Mouse (Mus musculus): Measurements from ENCODE around the gene Cep89. TPM values are rescaled to one million over a fixed set of nuclear protein-coding genes. Genes with fewer than 3 reads are reported as not detected.

Gene Cep89
- polyA plus RNA-seq, 1 experiment from 2014 or later, result 37.3 TPM

GRCm38 (mm10) chr7:35365161-35365910 is 31.5 kb upstream of the Cep89 start:
- H3K27ac ChIP-seq (replicated peaks), result no peak overlapping the region; the same call in 1 of the 2 replicates
- no peak for ATAC-seq (ENCODE audit: extremely low read depth, insufficient number of reproducible peaks, low FRiP score, low TSS enrichment)
- H3K9ac ChIP-seq, result no peak overlapping the region
- no peak overlapping the region for H3K4me3 ChIP-seq
- no peaks in the 10 kb centered on the region; the same call in 1 of the 2 replicates for H3K9me3 ChIP-seq
- H3K4me1 ChIP-seq, result peaks cover 24% of the 10 kb centered on the region
- no peaks in the 10 kb centered on the region for H3K27me3 ChIP-seq (replicated peaks)
- WGBS, result 58% methylated on average over 12 of the region's 12 CpGs
- H3K4me2 ChIP-seq, result no peak overlapping the region
- peaks cover 4% of the 10 kb centered on the region; the same call in 1 of the 2 replicates for H3K36me3 ChIP-seq

GRCm38 (mm10) chr7:35371096-35371495 is 25.7 kb upstream of the Cep89 start:
- H3K4me3 ChIP-seq, result no peak overlapping the region
- ATAC-seq (ENCODE audit: extremely low read depth, insufficient number of reproducible peaks, low FRiP score, low TSS enrichment), result no peak
- WGBS, result 74% methylated on average over 14 of the region's 14 CpGs
- peaks cover 4% of the 10 kb centered on the region; the same call in 1 of the 2 replicates for H3K36me3 ChIP-seq
- H3K27ac ChIP-seq (replicated peaks), result no peak overlapping the region
- no peaks in the 10 kb centered on the region for H3K27me3 ChIP-seq (replicated peaks)
- H3K9ac ChIP-seq, result no peak overlapping the region
- H3K4me1 ChIP-seq, result peaks cover 13% of the 10 kb centered on the region
- H3K9me3 ChIP-seq, result no peaks in the 10 kb centered on the region; the same call in 1 of the 2 replicates
- no peak overlapping the region for H3K4me2 ChIP-seq

- WGBS, result 77% methylated on average over 14 of the region's 14 CpGs
- no peak overlapping the region for H3K4me2 ChIP-seq
- ATAC-seq (ENCODE audit: extremely low read depth, insufficient number of reproducible peaks, low FRiP score, low TSS enrichment), result no peak
- no peak overlapping the region for H3K9ac ChIP-seq
- no peaks in the 10 kb centered on the region for H3K36me3 ChIP-seq
- H3K4me3 ChIP-seq, result no peak overlapping the region
- no peaks in the 10 kb centered on the region for H3K27me3 ChIP-seq (replicated peaks)
- no peaks in the 10 kb centered on the region for H3K9me3 ChIP-seq
- no peak overlapping the region; the same call in 1 of the 2 replicates for H3K27ac ChIP-seq (replicated peaks)
- peaks cover 13% of the 10 kb centered on the region for H3K4me1 ChIP-seq
Observed at GRCm38 (mm10) chr7:35372483-35373017, 24.3 kb upstream of the Cep89 start.

GRCm38 (mm10) chr7:35373146-35373989 is 23.5 kb upstream of the Cep89 start:
- no peaks in the 10 kb centered on the region for H3K27me3 ChIP-seq (replicated peaks)
- whole genome bisulfite sequencing, result 52% methylated on average over 16 of the region's 16 CpGs
- ATAC-seq (ENCODE audit: extremely low read depth, insufficient number of reproducible peaks, low FRiP score, low TSS enrichment), result no peak
- H3K4me3 ChIP-seq, result no peak overlapping the region
- peak overlapping the region; percentile 4; the same call in 1 of the 2 replicates for H3K4me2 ChIP-seq
- peaks cover 13% of the 10 kb centered on the region for H3K4me1 ChIP-seq
- no peaks in the 10 kb centered on the region for H3K36me3 ChIP-seq
- H3K9ac ChIP-seq, result no peak overlapping the region
- H3K9me3 ChIP-seq, result no peaks in the 10 kb centered on the region
- H3K27ac ChIP-seq (replicated peaks), result peak overlapping the region; percentile 48

GRCm38 (mm10) chr7:35374265-35374664 is 22.6 kb upstream of the Cep89 start:
- Histone ChIP-seq H3K9ac (no peak overlapping the region), H3K4me3 (no peak overlapping the region)
- 80% methylated on average over 7 of the region's 7 CpGs for WGBS

GRCm38 (mm10) chr7:35376623-35377022 is 20.2 kb upstream of the Cep89 start:
- no peaks in the 10 kb centered on the region for H3K9me3 ChIP-seq
- whole genome bisulfite sequencing, result 89% methylated on average over 9 of the region's 9 CpGs
- peaks cover 33% of the 10 kb centered on the region for H3K4me1 ChIP-seq
- no peak overlapping the region for H3K27ac ChIP-seq (replicated peaks)
- no peak overlapping the region for H3K4me3 ChIP-seq
- no peak overlapping the region for H3K9ac ChIP-seq
- no peaks in the 10 kb centered on the region for H3K36me3 ChIP-seq
- H3K27me3 ChIP-seq (replicated peaks), result no peaks in the 10 kb centered on the region
- no peak overlapping the region for H3K4me2 ChIP-seq
- no peak for ATAC-seq (ENCODE audit: extremely low read depth, insufficient number of reproducible peaks, low FRiP score, low TSS enrichment)

More at GRCm38 (mm10) chr7:35374265-35374664, 22.6 kb upstream of the Cep89 start:
- no peak for ATAC-seq (ENCODE audit: extremely low read depth, insufficient number of reproducible peaks, low FRiP score, low TSS enrichment)
- Histone ChIP-seq H3K36me3 (no peaks in the 10 kb centered on the region), H3K27me3 (replicated peaks) (no peaks in the 10 kb centered on the region), H3K4me1 (peaks cover 18% of the 10 kb centered on the region), H3K9me3 (no peaks in the 10 kb centered on the region), H3K4me2 (no peak overlapping the region), H3K27ac (replicated peaks) (no peak overlapping the region)

- WGBS, result 29% methylated on average over 16 of the region's 16 CpGs
- Histone ChIP-seq H3K9ac (peak overlapping the region; percentile 38; the same call in 1 of the 2 replicates), H3K9me3 (no peaks in the 10 kb centered on the region), H3K4me3 (0 out of 2 replicates have a peak overlapping the region, but pooled peaks have one; percentile 11), H3K4me2 (peak overlapping the region; percentile 54), H3K27me3 (replicated peaks) (no peaks in the 10 kb centered on the region), H3K27ac (replicated peaks) (peak overlapping the region; percentile 53), H3K36me3 (no peaks in the 10 kb centered on the region), H3K4me1 (peaks cover 21% of the 10 kb centered on the region)
- ATAC-seq (ENCODE audit: extremely low read depth, insufficient number of reproducible peaks, low FRiP score, low TSS enrichment), result peak; percentile 21; the same call in 1 of the 2 replicates
Observed at GRCm38 (mm10) chr7:35379492-35380119, 17.2 kb upstream of the Cep89 start.

GRCm38 (mm10) chr7:35380351-35380750 is 16.5 kb upstream of the Cep89 start:
- no peaks in the 10 kb centered on the region for H3K27me3 ChIP-seq (replicated peaks)
- H3K4me2 ChIP-seq, result no peak overlapping the region
- ATAC-seq (ENCODE audit: extremely low read depth, insufficient number of reproducible peaks, low FRiP score, low TSS enrichment), result no peak; the same call in 1 of the 2 replicates
- 38% methylated on average over 8 of the region's 8 CpGs for WGBS
- H3K4me3 ChIP-seq, result no peak overlapping the region
- H3K9me3 ChIP-seq, result no peaks in the 10 kb centered on the region
- no peaks in the 10 kb centered on the region for H3K36me3 ChIP-seq
- peak overlapping the region; percentile 53 for H3K27ac ChIP-seq (replicated peaks)
- H3K4me1 ChIP-seq, result peaks cover 21% of the 10 kb centered on the region
- no peak overlapping the region for H3K9ac ChIP-seq

- Histone ChIP-seq H3K4me2 (no peak overlapping the region), H3K9me3 (no peaks in the 10 kb centered on the region), H3K9ac (no peak overlapping the region), H3K36me3 (no peaks in the 10 kb centered on the region), H3K27me3 (replicated peaks) (no peaks in the 10 kb centered on the region), H3K4me3 (no peak overlapping the region), H3K27ac (replicated peaks) (no peak overlapping the region), H3K4me1 (peaks cover 28% of the 10 kb centered on the region)
- 47% methylated on average over 14 of the region's 16 CpGs for WGBS
- ATAC-seq (ENCODE audit: extremely low read depth, insufficient number of reproducible peaks, low FRiP score, low TSS enrichment), result no peak
Observed at GRCm38 (mm10) chr7:35381861-35382260, 15.0 kb upstream of the Cep89 start.

- Histone ChIP-seq H3K36me3 (0 out of 2 replicates have a peak, but pooled peaks cover 2% of the 10 kb centered on the region), H3K4me2 (no peak overlapping the region), H3K9ac (no peak overlapping the region), H3K9me3 (no peaks in the 10 kb centered on the region), H3K4me1 (peaks cover 33% of the 10 kb centered on the region), H3K27ac (replicated peaks) (no peak overlapping the region), H3K4me3 (no peak overlapping the region), H3K27me3 (replicated peaks) (no peaks in the 10 kb centered on the region)
- no peak for ATAC-seq (ENCODE audit: extremely low read depth, insufficient number of reproducible peaks, low FRiP score, low TSS enrichment)
- WGBS, result 34% methylated on average over 2 of the region's 2 CpGs
Observed at GRCm38 (mm10) chr7:35382706-35383353, 14.0 kb upstream of the Cep89 start.

Measured in heart, embryonic 13.5 days (tissue).